Mouse (Mus musculus) liver, embryonic 15.5 days (tissue): ENCODE results near the gene Pdzd7. TPM values are rescaled to one million over a fixed set of nuclear protein-coding genes. Genes with fewer than 3 reads are reported as not detected.

Source experiments
- ATAC-seq: fragments of 200-750 bp; cut with Nextera tagmentation; 2 replicates; pipeline ENCODE4 v1.8.0; 2017; ENCODE audit warnings: moderate number of reproducible peaks, mild to moderate bottlenecking, moderate library complexity; ENCODE audit not compliant: insufficient read depth
- H3K27ac ChIP-seq: fragments of 300-500 bp; sonication (generic); replicated peaks from 2 replicates; pipeline ENCODE4 v1.5.1; 2015; ENCODE audit warnings: mild to moderate bottlenecking, inconsistent platforms
- H3K27me3 ChIP-seq: fragments of 300-500 bp; sonication (generic); 2 replicates; pipeline ENCODE4 v1.6.1; 2015; ENCODE audit warnings: mild to moderate bottlenecking, inconsistent platforms
- H3K36me3 ChIP-seq: fragments of 300-500 bp; sonication (generic); replicated peaks from 2 replicates; pipeline ENCODE4 v1.6.1; 2015; ENCODE audit warnings: moderate library complexity, mild to moderate bottlenecking, inconsistent platforms
- H3K4me1 ChIP-seq: fragments of 300-500 bp; sonication (generic); replicated peaks from 2 replicates; pipeline ENCODE4 v1.6.1; 2015; ENCODE audit warnings: inconsistent platforms
- H3K4me2 ChIP-seq: fragments of 300-500 bp; sonication (generic); 2 replicates; pipeline ENCODE4 v1.6.1; 2015; ENCODE audit warnings: moderate library complexity, mild to moderate bottlenecking, inconsistent platforms
- H3K4me3 ChIP-seq: fragments of 300-500 bp; sonication (generic); replicated peaks from 2 replicates; pipeline ENCODE4 v1.5.1; 2015; ENCODE audit warnings: mild to moderate bottlenecking, inconsistent platforms
- H3K9ac ChIP-seq: fragments of 300-500 bp; sonication (generic); 2 replicates; pipeline ENCODE4 v1.6.1; 2015; ENCODE audit warnings: moderate library complexity, mild to moderate bottlenecking, inconsistent platforms
- H3K9me3 ChIP-seq: fragments of 300-500 bp; sonication (generic); replicated peaks from 2 replicates; pipeline ENCODE4 v1.6.1; 2016; ENCODE audit warnings: inconsistent platforms
- WGBS: fragments of 180-500 bp; shearing (Covaris S2); methylation state at CpG from one replicate; pipeline ENCODE4 v1.1.7; 2015; ENCODE audit warnings: mixed read lengths; ENCODE audit not compliant: insufficient replicate concordance; 5-methylcytosine and 5-hydroxymethylcytosine counted together
- polyA plus RNA-seq: library from polyadenylated mRNA; unstranded; fragments of >200 nt; fragmentation: Nextera tagmentation; extraction: Ambion mirVana; gene quantifications from 2 replicates; pipeline ENCODE4 v1.2.1, GENCODE M21; 2015

The Pdzd7 gene
- polyA plus RNA-seq, 1 experiment from 2014 or later = not detected

DNA sequence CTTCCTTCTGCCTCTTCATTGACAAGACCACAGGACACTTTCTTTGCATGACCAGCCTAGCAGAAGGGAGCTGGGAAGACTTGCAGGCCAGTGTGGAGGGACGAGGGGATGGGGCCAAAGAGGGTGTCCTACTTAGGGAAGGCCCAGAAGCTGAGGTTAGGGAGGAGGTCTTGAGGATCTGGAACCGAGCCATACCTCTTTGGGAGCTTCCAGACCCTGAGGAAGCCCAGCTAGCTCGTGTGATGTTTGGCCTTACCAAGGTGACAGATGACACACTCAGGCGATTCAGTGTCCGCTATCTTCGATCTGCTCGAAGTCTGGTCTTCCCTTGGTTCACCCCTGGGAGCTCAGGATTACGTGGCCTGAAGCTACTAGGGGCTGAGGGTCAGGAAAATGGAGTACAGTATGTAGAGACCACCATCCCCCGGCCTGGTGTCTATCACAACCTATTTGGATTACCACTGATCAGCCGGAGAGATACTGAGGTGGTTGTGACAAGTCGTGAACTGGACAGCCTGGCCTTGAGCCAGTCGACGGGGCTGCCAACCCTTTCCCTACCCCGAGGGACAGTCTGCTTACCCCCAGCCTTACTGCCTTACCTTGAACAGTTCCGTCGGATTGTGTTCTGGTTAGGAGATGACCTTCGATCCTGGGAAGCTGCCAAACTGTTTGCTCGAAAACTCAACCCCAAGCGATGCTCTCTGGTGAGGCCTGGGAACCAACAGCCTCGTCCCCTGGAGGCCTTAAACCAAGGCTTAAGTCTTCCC, 37.9 kb downstream of the Pdzd7 start:
- ATAC-seq = no peak
- Histone ChIP-seq H3K36me3 (peaks cover 57% of the 10 kb centered on the region), H3K9ac (peak overlapping the region; percentile 75), H3K4me3 (peak overlapping the region; percentile 80), H3K27ac (peak overlapping the region; percentile 79), H3K27me3 (no peaks in the 10 kb centered on the region), H3K4me2 (peak overlapping the region; percentile 95), H3K4me1 (peaks cover 35% of the 10 kb centered on the region), H3K9me3 (no peaks in the 10 kb centered on the region)
- WGBS = 65% methylated on average over 20 of the region's 20 CpGs

DNA sequence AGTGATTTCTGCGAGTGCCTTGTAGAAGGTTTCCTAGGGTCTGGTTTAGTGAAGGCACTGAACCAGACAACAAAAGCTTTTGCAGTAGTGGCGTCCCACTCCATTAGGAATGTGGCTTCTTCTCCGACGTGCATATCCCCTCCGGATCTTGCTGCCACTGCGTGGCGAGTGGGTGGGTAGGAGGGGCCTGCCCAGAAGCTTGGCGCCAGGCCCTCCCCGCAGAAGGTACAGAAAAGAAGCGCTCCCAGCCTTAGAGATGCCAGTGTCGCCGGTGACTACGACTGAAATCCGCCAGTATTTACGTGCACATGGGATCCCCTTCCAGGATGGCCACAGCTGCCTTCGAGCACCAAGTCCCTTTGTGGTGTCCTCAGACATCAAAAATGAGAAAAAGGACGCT, 38.5 kb downstream of the Pdzd7 start:
- WGBS = 26% methylated on average over 17 of the region's 17 CpGs
- peak overlapping the region; percentile 79 for H3K27ac ChIP-seq
- ATAC-seq = no peak
- H3K4me1 ChIP-seq = peaks cover 35% of the 10 kb centered on the region
- no peaks in the 10 kb centered on the region for H3K9me3 ChIP-seq
- peaks cover 52% of the 10 kb centered on the region for H3K36me3 ChIP-seq
- peak overlapping the region; percentile 95 for H3K4me2 ChIP-seq
- peak overlapping the region; percentile 80 for H3K4me3 ChIP-seq
- H3K9ac ChIP-seq = peak overlapping the region; percentile 75
- no peaks in the 10 kb centered on the region for H3K27me3 ChIP-seq

DNA sequence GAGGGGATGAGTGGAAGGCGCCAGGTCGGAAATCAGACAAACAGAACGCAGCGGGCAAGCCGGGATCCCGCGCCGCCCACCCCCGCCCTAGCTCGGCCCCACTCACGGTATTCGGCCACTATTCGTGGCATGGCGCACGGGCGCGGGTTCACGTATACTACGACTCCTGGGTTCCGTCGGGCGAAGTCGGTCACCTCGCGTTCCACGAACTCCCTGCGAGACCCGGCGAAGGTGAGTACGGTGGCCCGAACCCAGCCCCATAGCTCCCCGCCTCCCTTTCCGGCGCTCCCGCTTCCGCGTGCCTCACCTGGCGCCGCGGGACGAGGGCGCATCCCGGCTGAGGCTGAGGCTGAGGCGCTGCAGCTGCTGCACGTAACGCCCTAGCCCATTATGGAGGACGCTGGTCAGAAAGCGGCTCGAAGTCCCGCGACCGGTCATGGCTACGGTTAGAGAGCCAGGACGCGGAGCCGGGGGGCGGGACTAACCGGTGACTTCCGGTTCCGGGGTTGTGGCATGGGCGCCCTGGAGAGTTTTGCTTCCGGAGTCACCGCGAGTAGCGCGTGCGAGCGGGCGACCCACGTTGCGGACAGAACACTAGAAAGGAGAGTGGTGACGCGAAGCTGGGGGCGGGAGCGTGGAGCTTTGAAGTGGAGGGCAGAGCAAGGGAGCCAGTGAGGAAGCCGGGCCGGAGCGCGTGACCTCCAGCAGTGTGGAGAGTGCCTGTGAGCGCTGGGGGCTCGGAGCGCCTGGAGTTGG, 39.4 kb downstream of the Pdzd7 start, which contains the start of gene Mrpl43:
Mrpl43 (minus strand) TSS at position 486 of the 756 bp plus-strand sequence.
- H3K4me1 ChIP-seq = peaks cover 35% of the 10 kb centered on the region
- ATAC-seq = peak; percentile 84
- peaks cover 46% of the 10 kb centered on the region for H3K36me3 ChIP-seq
- H3K4me2 ChIP-seq = peak within 1 kb of the TSS; percentile 95
- peak within 1 kb of the TSS; percentile 79 for H3K27ac ChIP-seq
- no peaks in the 10 kb centered on the region for H3K9me3 ChIP-seq
- no peaks in the 10 kb centered on the region for H3K27me3 ChIP-seq
- peak within 1 kb of the TSS; percentile 80 for H3K4me3 ChIP-seq
- peak within 1 kb of the TSS; percentile 75 for H3K9ac ChIP-seq
- under 1% methylated on average over 82 of the region's 82 CpGs for WGBS

GRCm38 (mm10) chr19:45005444-45005843, 40.1 kb downstream of the Pdzd7 start, which contains the start of gene Twnk:
Gene Twnk (plus strand): TSS chr19:45005663.
- 6% methylated on average over 16 of the region's 16 CpGs for WGBS
- Histone ChIP-seq H3K27ac (peak within 1 kb of the TSS; percentile 79), H3K9me3 (no peaks in the 10 kb centered on the region), H3K27me3 (no peaks in the 10 kb centered on the region; the same call in 1 of the 2 replicates), H3K36me3 (peaks cover 44% of the 10 kb centered on the region), H3K4me3 (peak within 1 kb of the TSS; percentile 80), H3K4me1 (peaks cover 35% of the 10 kb centered on the region), H3K4me2 (peak within 1 kb of the TSS; percentile 95), H3K9ac (peak within 1 kb of the TSS; percentile 75)
- ATAC-seq = peak; percentile 18; the same call in 1 of the 2 replicates

DNA sequence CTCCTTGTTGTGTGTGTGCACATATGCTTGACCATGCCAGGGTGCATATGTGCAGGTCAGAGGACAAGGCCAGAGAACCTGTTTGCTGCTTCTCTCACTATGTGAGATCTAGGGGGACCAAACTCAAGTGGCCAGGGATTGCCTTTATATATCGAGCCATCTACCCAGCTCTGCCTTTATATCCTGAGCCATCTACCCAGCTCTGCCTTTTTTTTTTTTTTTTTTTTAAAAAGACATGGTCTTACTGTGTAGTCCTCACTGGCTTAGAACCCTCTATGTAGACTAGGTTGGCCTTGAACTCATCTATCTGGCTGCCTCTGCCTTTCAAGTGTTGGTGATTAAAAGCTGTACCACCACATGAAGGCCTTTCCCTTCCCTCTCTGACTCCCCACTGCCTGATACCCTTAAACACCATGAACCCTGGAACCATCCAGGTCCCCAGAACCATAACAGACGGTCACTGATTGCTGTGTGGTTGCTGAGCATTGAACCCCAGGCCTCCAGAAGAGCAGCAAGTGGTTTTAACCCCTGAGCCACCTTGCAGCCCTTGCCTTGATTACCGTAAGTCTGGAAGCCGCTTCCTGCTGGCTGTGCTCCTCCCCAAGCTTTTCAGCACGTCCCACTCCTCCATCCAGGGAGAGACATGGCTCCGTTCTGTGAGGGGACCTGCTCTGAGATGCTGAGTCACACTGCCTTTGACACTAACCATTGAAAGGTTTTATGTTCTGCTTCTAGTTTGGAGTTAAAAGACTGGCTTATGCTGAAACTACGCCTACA, 41.6 kb downstream of the Pdzd7 start:
- Histone ChIP-seq H3K4me2 (no peak overlapping the region), H3K36me3 (peaks cover 35% of the 10 kb centered on the region), H3K4me1 (peaks cover 35% of the 10 kb centered on the region), H3K4me3 (no peak overlapping the region), H3K27me3 (no peaks in the 10 kb centered on the region; the same call in 1 of the 2 replicates), H3K27ac (no peak overlapping the region), H3K9ac (no peak overlapping the region), H3K9me3 (no peaks in the 10 kb centered on the region)
- ATAC-seq = no peak
- 80% methylated on average over 7 of the region's 7 CpGs for WGBS

GRCm38 (mm10) chr19:45002301-45002700, 43.2 kb downstream of the Pdzd7 start:
- no peak overlapping the region for H3K4me3 ChIP-seq
- H3K9ac ChIP-seq = no peak overlapping the region
- no peaks in the 10 kb centered on the region; the same call in 1 of the 2 replicates for H3K27me3 ChIP-seq
- H3K36me3 ChIP-seq = peaks cover 37% of the 10 kb centered on the region
- no peak overlapping the region for H3K4me2 ChIP-seq
- no peak for ATAC-seq
- 60% methylated on average over 3 of the region's 3 CpGs for WGBS
- H3K9me3 ChIP-seq = no peaks in the 10 kb centered on the region
- H3K27ac ChIP-seq = no peak overlapping the region
- peaks cover 19% of the 10 kb centered on the region for H3K4me1 ChIP-seq

GRCm38 (mm10) chr19:44999647-45000046, 45.9 kb downstream of the Pdzd7 start:
- 73% methylated on average over 8 of the region's 8 CpGs for WGBS
- H3K36me3 ChIP-seq = peaks cover 36% of the 10 kb centered on the region

DNA sequence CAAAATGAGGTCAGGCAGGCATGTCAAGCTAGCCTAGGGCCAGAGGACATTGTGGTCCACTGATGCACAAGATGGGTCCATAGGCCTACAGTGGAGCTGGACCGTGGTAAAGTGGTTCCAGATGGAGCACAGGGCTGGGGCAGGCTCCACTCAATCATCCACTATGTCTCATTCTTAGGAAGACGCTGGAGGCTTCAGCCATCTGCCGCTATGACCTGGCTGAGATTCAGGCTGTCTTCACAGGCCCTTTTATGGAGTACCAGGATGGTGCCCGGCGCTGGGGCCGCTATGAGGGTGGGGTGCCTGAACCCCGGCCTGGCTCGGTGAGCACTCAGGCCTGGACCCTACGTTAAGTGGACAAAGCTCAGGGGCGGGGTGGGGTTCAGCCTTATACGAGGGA, 47.7 kb downstream of the Pdzd7 start:
- no peak for ATAC-seq

More at GRCm38 (mm10) chr19:44999647-45000046, 45.9 kb downstream of the Pdzd7 start:
- H3K27ac ChIP-seq = no peak overlapping the region
- no peak overlapping the region for H3K4me2 ChIP-seq
- H3K4me3 ChIP-seq = no peak overlapping the region
- H3K9ac ChIP-seq = no peak overlapping the region
- H3K27me3 ChIP-seq = no peaks in the 10 kb centered on the region; the same call in 1 of the 2 replicates
- no peaks in the 10 kb centered on the region for H3K9me3 ChIP-seq
- peaks cover 10% of the 10 kb centered on the region; the same call in 1 of the 2 replicates for H3K4me1 ChIP-seq
- ATAC-seq = no peak

GRCm38 (mm10) chr19:44992712-44993111, 52.8 kb downstream of the Pdzd7 start:
- no peak overlapping the region for H3K4me2 ChIP-seq
- no peak overlapping the region for H3K4me3 ChIP-seq
- 0 out of 2 replicates have a peak overlapping the region, but pooled peaks have one; percentile 9 for H3K27ac ChIP-seq
- no peaks in the 10 kb centered on the region for H3K9me3 ChIP-seq
- H3K4me1 ChIP-seq = peaks cover 41% of the 10 kb centered on the region
- no peak overlapping the region for H3K9ac ChIP-seq
- H3K36me3 ChIP-seq = 0 out of 2 replicates have a peak, but pooled peaks cover 6% of the 10 kb centered on the region
- no peak for ATAC-seq
- WGBS = 45% methylated on average over 7 of the region's 7 CpGs
- peaks cover 36% of the 10 kb centered on the region for H3K27me3 ChIP-seq

More for the DNA sequence above, 47.7 kb downstream of the Pdzd7 start:
- Histone ChIP-seq H3K27ac (no peak overlapping the region), H3K9ac (no peak overlapping the region), H3K4me3 (no peak overlapping the region), H3K36me3 (peaks cover 18% of the 10 kb centered on the region; the same call in 1 of the 2 replicates), H3K4me2 (no peak overlapping the region), H3K9me3 (no peaks in the 10 kb centered on the region), H3K4me1 (peaks cover 12% of the 10 kb centered on the region; the same call in 1 of the 2 replicates), H3K27me3 (no peaks in the 10 kb centered on the region; the same call in 1 of the 2 replicates)
- 69% methylated on average over 11 of the region's 11 CpGs for WGBS

GRCm38 (mm10) chr19:44992246-44992645, 53.3 kb downstream of the Pdzd7 start:
- H3K27me3 ChIP-seq = peaks cover 41% of the 10 kb centered on the region
- H3K4me3 ChIP-seq = no peak overlapping the region
- 0 out of 2 replicates have a peak, but pooled peaks cover 4% of the 10 kb centered on the region for H3K36me3 ChIP-seq
- H3K9ac ChIP-seq = no peak overlapping the region
- no peak overlapping the region for H3K4me2 ChIP-seq
- no peak overlapping the region for H3K27ac ChIP-seq
- peaks cover 42% of the 10 kb centered on the region for H3K4me1 ChIP-seq
- ATAC-seq = no peak
- WGBS = 22% methylated on average over 7 of the region's 7 CpGs
- H3K9me3 ChIP-seq = no peaks in the 10 kb centered on the region
